Mouse (Mus musculus) layer of hippocampus, adult 2 months (tissue): ENCODE data around the gene Cyp4f39. TPM values are rescaled to one million over a fixed set of nuclear protein-coding genes. Genes with fewer than 3 reads are reported as not detected.
A peak's percentile ranks its signal among the peaks of the same experiment; 100 is the strongest.
"Not testable (repeated sequence)": the region's sequence is repeated elsewhere in the genome, so short reads cannot be mapped to it uniquely, and the experiment has no call there.

ENCODE experiments used
- DNase-seq, 2 experiments: peaks; one replicate each; pipeline ENCODE4 v3.0.0; 2022; ENCODE audit warnings: low spot score in 2 of 2
- H3K27ac ChIP-seq: fragments of 200-600 bp; 2 replicates; pipeline ENCODE4 v1.8.1; 2022
- H3K4me3 ChIP-seq: fragments of 200-600 bp; 2 replicates; pipeline ENCODE4 v1.8.1; 2022; ENCODE audit warnings: mild to moderate bottlenecking
- CTCF ChIP-seq: fragments of 200-600 bp; conservative IDR thresholded peaks from 2 replicates; pipeline ENCODE4 v1.8.1; 2022; ENCODE audit warnings: antibody characterized with exemption, mild to moderate bottlenecking, moderate library complexity
- total RNA-seq, 2 experiments: library from RNA; stranded (reverse); gene quantifications; 2 replicates each; pipeline ENCODE4 v1.2.3; 2021

Cyp4f39 gene
- total RNA-seq, 2 experiments from 2014 or later, result not detected

GRCm38 (mm10) chr17:32522386-32522785 lies 69.9 kb downstream of the Cyp4f39 start:
- no peak overlapping the region for H3K4me3 ChIP-seq
- no peak for DNase-seq
- no peak overlapping the region for H3K27ac ChIP-seq
- TF ChIP-seq CTCF, result no peak

GRCm38 (mm10) chr17:32522816-32523215 lies 70.3 kb downstream of the Cyp4f39 start:
- no peak for DNase-seq
- TF ChIP-seq CTCF, result no peak
- Histone ChIP-seq H3K27ac (no peak overlapping the region), H3K4me3 (no peak overlapping the region)

GRCm38 (mm10) chr17:32523895-32524294 lies 71.4 kb downstream of the Cyp4f39 start:
- Histone ChIP-seq H3K27ac (no peak overlapping the region), H3K4me3 (no peak overlapping the region)
- no peak for TF ChIP-seq CTCF
- DNase-seq, result no peak

- H3K27ac ChIP-seq, DNase-seq, H3K4me3 ChIP-seq: not testable (repeated sequence)
Observed at GRCm38 (mm10) chr17:32526341-32526740, 73.8 kb downstream of the Cyp4f39 start.

- no peak for DNase-seq
- H3K27ac ChIP-seq, result no peak overlapping the region
- no peak overlapping the region for H3K4me3 ChIP-seq
- TF ChIP-seq CTCF, result no peak
Observed at GRCm38 (mm10) chr17:32527748-32528147, 75.2 kb downstream of the Cyp4f39 start.

- TF ChIP-seq CTCF, result peak; percentile 83
- DNase-seq, result peak; percentile 71 to 86
- H3K4me3 ChIP-seq, result peak overlapping the region; percentile 14; the same call in 1 of the 2 replicates
- no peak overlapping the region for H3K27ac ChIP-seq
Observed at GRCm38 (mm10) chr17:32528408-32529337, 76.2 kb downstream of the Cyp4f39 start.

GRCm38 (mm10) chr17:32532356-32532755 lies 79.8 kb downstream of the Cyp4f39 start:
- H3K4me3 ChIP-seq, DNase-seq, H3K27ac ChIP-seq: not testable (repeated sequence)

GRCm38 (mm10) chr17:32534068-32534467 lies 81.5 kb downstream of the Cyp4f39 start:
- TF ChIP-seq CTCF, result no peak
- Histone ChIP-seq H3K27ac (no peak overlapping the region), H3K4me3 (no peak overlapping the region)
- no peak for DNase-seq

- DNase-seq, result peak; percentile 77 to 83
- peak within 1 kb of the TSS; percentile 52 for H3K4me3 ChIP-seq
- H3K27ac ChIP-seq, result not testable (repeated sequence)
Observed at GRCm38 (mm10) chr17:32536051-32536866, 83.7 kb downstream of the Cyp4f39 start, which contains the start of gene Cyp4f16. TSS of gene Cyp4f16 (plus strand) at chr17:32536558.

- no peak overlapping the region; the same call in 1 of the 2 replicates for H3K27ac ChIP-seq
- peak overlapping the region; percentile 52 for H3K4me3 ChIP-seq
- no peak for DNase-seq
- no peak for TF ChIP-seq CTCF
Observed at GRCm38 (mm10) chr17:32536867-32537250, 84.3 kb downstream of the Cyp4f39 start.

Other genes with a start within 250 kb of the Cyp4f39 start
- 100 to 1,000 TPM; 103 to 121 TPM for gene Brd4, start 168.0 kb upstream of the Cyp4f39 start, total RNA-seq
- gene Akap8, start 131.5 kb upstream of the Cyp4f39 start, total RNA-seq, result 100 to 1,000 TPM in 1 of 2 experiments, 10 to 100 TPM in 1; 99.2 to 112 TPM
- 100 to 1,000 TPM; 220 to 238 TPM for gene Akap8l, start 102.1 kb upstream of the Cyp4f39 start, total RNA-seq
- 10 to 100 TPM; 55.0 to 57.2 TPM for gene Wiz, start 63.3 kb upstream of the Cyp4f39 start, total RNA-seq
- 1 to 10 TPM; 2.9 to 4.6 TPM for gene Rasal3, start 49.1 kb upstream of the Cyp4f39 start, total RNA-seq
- not detected for gene Pglyrp2, start 28.6 kb upstream of the Cyp4f39 start, total RNA-seq
- gene Cyp4f17, start 53.3 kb downstream of the Cyp4f39 start, total RNA-seq, result 1 to 10 TPM; 3.2 to 4.4 TPM
- 1 to 10 TPM; 8.7 to 8.8 TPM for gene Cyp4f16, start 83.8 kb downstream of the Cyp4f39 start, total RNA-seq
- gene Cyp4f37, start 168.6 kb downstream of the Cyp4f39 start, total RNA-seq, result not detected
- gene Cyp4f40, start 206.2 kb downstream of the Cyp4f39 start, total RNA-seq, result not detected
- gene Cyp4f15, start 232.9 kb downstream of the Cyp4f39 start, total RNA-seq, result 10 to 100 TPM; 16.7 to 20.7 TPM